Mouse (Mus musculus) small intestine, adult 2 months (tissue): ENCODE data around the gene Dock4.

ENCODE experiments used
- CTCF ChIP-seq: fragments of 200-500 bp; IDR thresholded peaks from 2 replicates; pipeline ENCODE4 v1.5.1; 2012; ENCODE audit warnings: low read depth, mild to moderate bottlenecking, control low read depth, inconsistent platforms, low read length, moderate library complexity, mixed read lengths; ENCODE audit not compliant: insufficient replicate concordance, insufficient read length; ENCODE audit errors: extremely low read depth
- POLR2A ChIP-seq: fragments of 200-500 bp; IDR thresholded peaks from 2 replicates; pipeline ENCODE4 v1.6.1; 2012; ENCODE audit warnings: low read depth, mild to moderate bottlenecking, control low read depth, inconsistent platforms, low read length, moderate library complexity

DNA sequence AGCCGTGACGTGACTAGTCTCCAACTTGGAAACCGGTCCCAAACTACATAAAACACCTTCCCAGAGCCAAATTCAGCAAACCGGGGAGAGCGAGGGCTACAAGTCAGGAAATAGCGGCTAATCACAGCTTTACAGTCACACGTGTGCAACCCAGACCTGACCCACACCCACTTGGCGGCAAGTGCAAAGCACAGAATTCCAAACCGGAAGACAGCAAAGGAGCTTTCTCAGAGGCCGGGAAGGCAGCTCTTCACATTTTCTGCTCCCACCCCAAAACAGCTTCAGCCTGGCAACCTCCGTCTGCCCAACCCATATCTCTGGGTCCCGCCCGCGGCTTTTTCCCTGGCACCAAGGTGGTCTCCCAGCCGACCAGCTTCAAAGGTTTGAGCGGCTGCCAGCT is 546 bp upstream of the Dock4 start:
- peak; percentile 28; the same call in 1 of the 2 replicates for TF ChIP-seq POLR2A
- no peak for TF ChIP-seq CTCF
